Mouse (Mus musculus) kidney, embryonic 14.5 days (tissue): ENCODE data around the gene Sod2. TPM values are rescaled to one million over a fixed set of nuclear protein-coding genes. Genes with fewer than 3 reads are reported as not detected.
"Not testable (repeated sequence)": the region's sequence is repeated elsewhere in the genome, so short reads cannot be mapped to it uniquely, and the experiment has no call there.

ENCODE experiments used
- ATAC-seq: fragments of 200-750 bp; cut with Nextera tagmentation; 2 replicates; pipeline ENCODE4 v1.8.0; 2017; ENCODE audit warnings: moderate number of reproducible peaks, mild to moderate bottlenecking, moderate TSS enrichment, moderate library complexity; ENCODE audit not compliant: low FRiP score, low TSS enrichment
- H3K27ac ChIP-seq: fragments of 300-500 bp; sonication (generic); 2 replicates; pipeline ENCODE4 v1.5.1; 2014; ENCODE audit warnings: low read depth, mild to moderate bottlenecking, low read length, moderate library complexity, mixed read lengths
- H3K27me3 ChIP-seq: fragments of 300-500 bp; sonication (generic); 2 replicates; pipeline ENCODE4 v1.6.1; 2014; ENCODE audit warnings: mild to moderate bottlenecking, low read length; ENCODE audit not compliant: control insufficient read depth, insufficient read depth
- H3K36me3 ChIP-seq: fragments of 300-500 bp; sonication (generic); 2 replicates; pipeline ENCODE4 v1.6.1; 2014; ENCODE audit warnings: low read length, mixed read lengths; ENCODE audit not compliant: control insufficient read depth, insufficient read depth
- H3K4me1 ChIP-seq: fragments of 300-500 bp; sonication (generic); 2 replicates; pipeline ENCODE4 v1.6.1; 2014; ENCODE audit warnings: low read length, mixed read lengths; ENCODE audit not compliant: control insufficient read depth, insufficient read depth
- H3K4me2 ChIP-seq: fragments of 300-500 bp; sonication (generic); replicated peaks from 2 replicates; pipeline ENCODE4 v1.6.1; 2014; ENCODE audit warnings: low read depth, mild to moderate bottlenecking, low read length
- H3K4me3 ChIP-seq: fragments of 300-500 bp; sonication (generic); 2 replicates; pipeline ENCODE4 v1.5.1; 2014; ENCODE audit warnings: mild to moderate bottlenecking, low read length
- H3K9ac ChIP-seq: fragments of 300-500 bp; sonication (generic); 2 replicates; pipeline ENCODE4 v1.6.1; 2014; ENCODE audit warnings: low read depth, mild to moderate bottlenecking, low read length, moderate library complexity
- H3K9me3 ChIP-seq: fragments of 300-500 bp; sonication (generic); 2 replicates; pipeline ENCODE4 v1.6.1; 2016; ENCODE audit warnings: low read length; ENCODE audit not compliant: control insufficient read depth
- WGBS: fragments of 180-500 bp; shearing (Covaris S2); extraction: QIAGEN DNeasy Blood & Tissue Kit; methylation state at CpG from one replicate; pipeline ENCODE4 v1.1.7; 2014; 5-methylcytosine and 5-hydroxymethylcytosine counted together
- polyA plus RNA-seq: library from polyadenylated mRNA; unstranded; fragments of >200 nt; fragmentation: Nextera tagmentation; extraction: Ambion mirVana; gene quantifications from 2 replicates; pipeline ENCODE4 v1.2.1, GENCODE M21; 2014

Gene Sod2
- polyA plus RNA-seq, 1 experiment from 2014 or later, result 139 TPM

GRCm38 (mm10) chr17:12990567-12991145 lies 16.0 kb upstream of the Sod2 start:
- ATAC-seq, result no peak
- peaks cover 5% of the 10 kb centered on the region; the same call in 1 of the 2 replicates for H3K36me3 ChIP-seq
- H3K27me3 ChIP-seq, result no peaks in the 10 kb centered on the region
- 52% methylated on average over 8 of the region's 8 CpGs for WGBS
- H3K9ac ChIP-seq, result peak overlapping the region; percentile 100
- H3K4me3 ChIP-seq, result peak overlapping the region; percentile 99
- H3K4me2 ChIP-seq, result peak overlapping the region; percentile 72
- H3K4me1 ChIP-seq, result peaks cover 15% of the 10 kb centered on the region
- no peak overlapping the region for H3K27ac ChIP-seq
- H3K9me3 ChIP-seq, result no peaks in the 10 kb centered on the region

DNA sequence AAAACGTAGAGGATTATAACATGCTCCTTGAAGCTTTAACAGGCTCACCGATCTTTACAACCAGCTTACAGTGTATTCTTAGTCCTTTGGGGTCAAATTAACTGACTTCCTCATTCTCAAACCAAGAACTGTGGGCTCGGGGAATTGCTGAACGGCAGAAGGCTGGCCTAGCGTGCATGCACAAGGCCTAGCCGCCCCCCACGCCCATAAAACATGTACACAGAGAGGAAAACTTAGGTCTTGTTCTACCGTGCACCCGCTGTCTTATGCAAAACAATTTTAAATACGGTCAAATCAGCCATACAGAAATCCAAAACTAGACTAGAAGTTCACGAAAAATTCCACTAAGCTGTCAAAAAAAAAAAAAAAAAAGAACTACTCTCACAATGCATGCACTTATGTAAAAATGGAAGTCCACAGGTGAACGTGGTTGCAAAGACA lies 15.4 kb upstream of the Sod2 start:
- peak overlapping the region; percentile 100 for H3K9ac ChIP-seq
- WGBS, result 1% methylated on average over 12 of the region's 12 CpGs

DNA sequence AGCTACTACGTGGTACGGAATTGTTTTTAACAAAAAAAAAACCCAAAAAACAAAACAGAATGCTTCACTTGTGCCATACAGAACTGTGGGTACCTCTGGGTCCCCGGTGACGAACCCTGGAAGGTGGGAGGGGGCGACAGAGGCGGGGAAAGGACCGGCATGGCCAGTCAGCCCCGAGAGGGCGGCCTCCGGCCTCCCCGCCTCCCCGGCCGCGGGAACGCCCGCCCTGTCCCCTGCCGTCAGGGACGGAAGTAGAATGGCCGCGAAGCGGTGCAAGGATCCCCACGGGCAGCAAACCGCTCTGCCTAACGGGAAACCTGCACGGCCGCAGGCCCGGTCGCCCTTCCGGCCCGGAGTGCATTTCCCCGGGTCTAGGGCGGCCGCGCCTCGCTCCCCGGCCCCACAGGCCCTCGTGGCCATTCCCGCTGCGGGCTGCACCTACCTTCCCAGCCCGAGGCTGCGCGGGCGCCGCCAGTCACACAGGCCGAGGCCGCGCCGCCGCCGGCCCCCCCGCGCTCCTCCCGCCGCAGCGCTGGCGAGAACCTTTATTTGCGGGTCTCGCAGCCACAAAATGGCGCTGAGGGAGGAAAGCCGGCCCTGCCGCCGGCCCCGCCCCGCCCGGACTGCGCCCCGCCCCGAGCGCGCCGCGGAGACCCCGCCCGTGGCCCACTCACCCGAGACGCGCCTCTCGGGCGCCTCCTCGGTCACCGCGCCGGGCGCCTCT lies 14.8 kb upstream of the Sod2 start:
- WGBS, result 1% methylated on average over 56 of the region's 84 CpGs
- peak overlapping the region; percentile 99 for H3K4me3 ChIP-seq
- H3K27me3 ChIP-seq, result no peaks in the 10 kb centered on the region
- peaks cover 3% of the 10 kb centered on the region; the same call in 1 of the 2 replicates for H3K36me3 ChIP-seq
- H3K4me1 ChIP-seq, result peaks cover 15% of the 10 kb centered on the region
- no peaks in the 10 kb centered on the region for H3K9me3 ChIP-seq
- ATAC-seq, result peak; percentile 96
- H3K4me2 ChIP-seq, result peak overlapping the region; percentile 72
- peak overlapping the region; percentile 100 for H3K9ac ChIP-seq
- peak overlapping the region; percentile 100 for H3K27ac ChIP-seq

More for the DNA sequence above, 15.4 kb upstream of the Sod2 start:
- ATAC-seq, result no peak
- peak overlapping the region; percentile 100 for H3K27ac ChIP-seq
- peaks cover 3% of the 10 kb centered on the region; the same call in 1 of the 2 replicates for H3K36me3 ChIP-seq
- no peaks in the 10 kb centered on the region for H3K27me3 ChIP-seq
- peaks cover 15% of the 10 kb centered on the region for H3K4me1 ChIP-seq
- H3K4me3 ChIP-seq, result peak overlapping the region; percentile 99
- no peaks in the 10 kb centered on the region for H3K9me3 ChIP-seq
- H3K4me2 ChIP-seq, result peak overlapping the region; percentile 72

- peaks cover 15% of the 10 kb centered on the region for H3K4me1 ChIP-seq
- peak; percentile 90 for ATAC-seq
- H3K27ac ChIP-seq, result peak overlapping the region; percentile 100
- under 1% methylated on average over 47 of the region's 51 CpGs for WGBS
- no peaks in the 10 kb centered on the region for H3K27me3 ChIP-seq
- peak overlapping the region; percentile 99 for H3K4me3 ChIP-seq
- H3K36me3 ChIP-seq, result peaks cover 3% of the 10 kb centered on the region; the same call in 1 of the 2 replicates
- H3K9ac ChIP-seq, result peak overlapping the region; percentile 100
- no peaks in the 10 kb centered on the region for H3K9me3 ChIP-seq
- H3K4me2 ChIP-seq, result peak overlapping the region; percentile 62
These were observed 14.1 kb upstream of the Sod2 start for GRCm38 (mm10) chr17:12992470-12992991.

GRCm38 (mm10) chr17:12994069-12994468 lies 12.6 kb upstream of the Sod2 start, which contains the start of gene Wtap:
TSS of gene Wtap (minus strand) at chr17:12994169.
- peaks cover 11% of the 10 kb centered on the region for H3K4me1 ChIP-seq
- no peaks in the 10 kb centered on the region for H3K27me3 ChIP-seq
- WGBS, result 83% methylated on average over 1 of the region's 1 CpGs
- H3K4me2 ChIP-seq, result peak within 1 kb of the TSS; percentile 62
- peak within 1 kb of the TSS; percentile 99 for H3K4me3 ChIP-seq
- peak within 1 kb of the TSS; percentile 100 for H3K27ac ChIP-seq
- no peaks in the 10 kb centered on the region for H3K36me3 ChIP-seq
- H3K9me3 ChIP-seq, result no peaks in the 10 kb centered on the region
- no peak for ATAC-seq
- H3K9ac ChIP-seq, result peak within 1 kb of the TSS; percentile 100; the same call in 1 of the 2 replicates

- ATAC-seq, result no peak
- Histone ChIP-seq H3K4me2 (no peak overlapping the region), H3K27ac (no peak overlapping the region), H3K4me3 (no peak overlapping the region), H3K4me1 (peaks cover 5% of the 10 kb centered on the region; the same call in 1 of the 2 replicates), H3K9me3 (no peaks in the 10 kb centered on the region), H3K9ac (no peak overlapping the region), H3K27me3 (no peaks in the 10 kb centered on the region), H3K36me3 (no peaks in the 10 kb centered on the region)
- WGBS, result 26% methylated on average over 3 of the region's 3 CpGs
These were observed 10.3 kb upstream of the Sod2 start for GRCm38 (mm10) chr17:12996345-12996744.

DNA sequence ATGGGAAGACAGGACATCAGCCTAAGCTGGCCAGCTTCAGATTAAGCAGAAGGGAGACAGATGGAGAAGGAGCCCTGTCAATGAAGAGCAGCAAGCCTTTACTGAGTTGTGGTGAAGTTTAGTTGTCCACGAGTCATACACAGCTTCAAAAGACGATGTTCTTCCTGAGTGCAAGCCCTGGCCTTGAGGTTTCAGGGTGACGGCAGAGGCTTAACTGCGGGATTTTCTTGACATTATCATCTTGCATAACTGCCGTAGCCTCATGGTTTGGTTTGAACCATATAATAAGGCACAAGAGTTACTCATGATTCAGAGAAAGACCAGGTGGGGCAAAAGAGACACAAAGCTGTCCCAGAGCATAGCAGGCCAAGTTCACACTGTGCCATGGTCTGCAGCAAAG lies 8.8 kb upstream of the Sod2 start:
- Histone ChIP-seq H3K27ac (no peak overlapping the region), H3K9me3 (no peaks in the 10 kb centered on the region), H3K36me3 (no peaks in the 10 kb centered on the region), H3K9ac (no peak overlapping the region), H3K4me1 (peaks cover 5% of the 10 kb centered on the region; the same call in 1 of the 2 replicates), H3K4me3 (no peak overlapping the region), H3K4me2 (no peak overlapping the region), H3K27me3 (no peaks in the 10 kb centered on the region)
- no peak for ATAC-seq
- 92% methylated on average over 5 of the region's 5 CpGs for WGBS

DNA sequence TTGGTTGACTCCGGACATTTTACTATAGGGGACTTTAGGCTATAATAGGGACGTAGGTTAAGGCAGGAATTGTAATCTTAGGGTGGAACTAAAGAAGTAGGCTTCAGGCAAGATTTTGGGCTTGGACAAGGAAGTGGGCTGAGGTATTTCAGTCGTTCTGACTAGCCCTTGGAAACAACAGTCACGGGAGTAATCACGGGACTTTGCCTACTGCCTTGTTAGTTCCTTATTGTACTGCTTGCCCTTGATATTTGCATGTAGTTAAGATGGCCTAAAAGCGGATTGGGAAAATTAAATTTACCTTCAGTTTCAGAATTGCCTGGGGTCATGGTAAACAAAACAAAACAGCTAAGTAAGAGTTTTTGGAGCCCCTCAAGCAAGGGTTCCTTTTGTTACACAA lies 7.6 kb upstream of the Sod2 start:
- WGBS, result 77% methylated on average over 6 of the region's 6 CpGs
- no peak for ATAC-seq

GRCm38 (mm10) chr17:13002243-13002642 lies 4.4 kb upstream of the Sod2 start:
- H3K36me3 ChIP-seq, H3K9me3 ChIP-seq, H3K4me3 ChIP-seq, H3K27me3 ChIP-seq, H3K4me1 ChIP-seq, H3K9ac ChIP-seq, ATAC-seq, H3K27ac ChIP-seq, H3K4me2 ChIP-seq: not testable (repeated sequence)
- 90% methylated on average over 5 of the region's 5 CpGs for WGBS

More for the DNA sequence above, 7.6 kb upstream of the Sod2 start:
- Histone ChIP-seq H3K4me2 (no peak overlapping the region), H3K4me3 (no peak overlapping the region), H3K4me1 (no peaks in the 10 kb centered on the region), H3K36me3 (no peaks in the 10 kb centered on the region), H3K27ac (no peak overlapping the region), H3K9ac (no peak overlapping the region), H3K9me3 (no peaks in the 10 kb centered on the region), H3K27me3 (no peaks in the 10 kb centered on the region)
